Mouse (Mus musculus) gastrocnemius, adult 2 months (tissue): ENCODE results near the gene Dner. TPM values are rescaled to one million over a fixed set of nuclear protein-coding genes. Genes with fewer than 3 reads are reported as not detected.
"Not testable (repeated sequence)": the region's sequence is repeated elsewhere in the genome, so short reads cannot be mapped to it uniquely, and the experiment has no call there.

ENCODE experiments used
- DNase-seq: peaks from one replicate; pipeline ENCODE4 v3.0.0; 2022
- H3K27ac ChIP-seq: fragments of 200-600 bp; 2 replicates; pipeline ENCODE4 v1.8.1; 2022; ENCODE audit warnings: mild to moderate bottlenecking
- H3K4me3 ChIP-seq: fragments of 200-600 bp; 2 replicates; pipeline ENCODE4 v1.8.1; 2022; ENCODE audit warnings: mild to moderate bottlenecking, moderate library complexity
- CTCF ChIP-seq: fragments of 200-600 bp; IDR thresholded peaks from 2 replicates; pipeline ENCODE4 v1.8.1; 2022; ENCODE audit warnings: antibody characterized with exemption, mild to moderate bottlenecking, moderate library complexity
- intact Hi-C: fragments of 180-260 bp; cut with DNase I; formaldehyde crosslinking; loops from one replicate; pipeline ENCODE4 v1.15.1; 2025
- microRNA-seq: library from miRNA; unstranded; fragments of <30 nt; microRNA quantifications from one replicate; pipeline ENCODE4 v1.2.0, GENCODE M21; 2021
- total RNA-seq, 2 experiments: library from RNA; stranded (reverse); gene quantifications; 2 replicates each; pipeline ENCODE4 v1.2.3; 2021

Dner gene
- total RNA-seq, 2 experiments from 2014 or later: not detected

- H3K27ac ChIP-seq: no peak overlapping the region
- intact Hi-C loops: no loop called here
- no peak for TF ChIP-seq CTCF
- H3K4me3 ChIP-seq: no peak overlapping the region
- no peak for DNase-seq
Measured at GRCm38 (mm10) chr1:84357216-84357615, 338.8 kb downstream of the Dner start.

GRCm38 (mm10) chr1:84350262-84350661 lies 345.8 kb downstream of the Dner start:
- no peak for DNase-seq

GRCm38 (mm10) chr1:84347796-84348476 lies 348.1 kb downstream of the Dner start:
- intact Hi-C loops: no loop called here
- Histone ChIP-seq H3K4me3 (no peak overlapping the region), H3K27ac (no peak overlapping the region)
- no peak for TF ChIP-seq CTCF
- no peak for DNase-seq

More at GRCm38 (mm10) chr1:84350262-84350661, 345.8 kb downstream of the Dner start:
- H3K4me3 ChIP-seq: no peak overlapping the region
- no peak for TF ChIP-seq CTCF
- intact Hi-C loops: no loop called here
- no peak overlapping the region for H3K27ac ChIP-seq

GRCm38 (mm10) chr1:84332797-84333196 lies 363.2 kb downstream of the Dner start:
- intact Hi-C loops, H3K27ac ChIP-seq, H3K4me3 ChIP-seq, DNase-seq: not testable (repeated sequence)

DNA sequence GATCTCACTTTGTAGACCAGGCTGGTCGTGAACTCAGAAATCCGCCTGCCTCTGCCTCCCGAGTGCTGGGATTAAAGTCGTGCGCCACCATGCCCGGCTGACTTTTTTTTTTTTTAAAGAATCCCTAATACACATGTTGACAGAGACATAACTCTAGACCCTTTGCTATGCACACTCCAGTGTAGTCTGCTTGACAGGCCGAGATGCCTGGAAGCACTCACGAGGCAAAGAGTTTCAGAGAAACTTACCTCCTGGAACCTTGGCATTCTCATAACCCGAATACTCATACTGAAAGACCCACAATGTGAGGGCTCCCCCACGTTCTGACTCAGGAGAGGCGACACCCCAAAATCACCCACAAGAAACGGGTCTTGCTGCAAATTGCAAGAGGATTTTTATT lies 364.2 kb downstream of the Dner start:
- H3K4me3 ChIP-seq, DNase-seq, intact Hi-C loops, H3K27ac ChIP-seq: not testable (repeated sequence)

GRCm38 (mm10) chr1:84325309-84325708 lies 370.7 kb downstream of the Dner start:
- DNase-seq: peak; percentile 27
- no peak overlapping the region for H3K4me3 ChIP-seq
- H3K27ac ChIP-seq: no peak overlapping the region
- TF ChIP-seq CTCF: no peak
- intact Hi-C loops: no loop called here

GRCm38 (mm10) chr1:84321327-84321726 lies 374.7 kb downstream of the Dner start:
- Histone ChIP-seq H3K27ac (peak overlapping the region; percentile 54), H3K4me3 (no peak overlapping the region)
- intact Hi-C loops: no loop called here
- no peak for TF ChIP-seq CTCF
- DNase-seq: no peak

Small RNA genes within 50 kb of the gene (microRNA-seq; reads per million reads assigned to microRNA genes)
- not detected for gene Mir5126

Other genes starting within 250 kb of the Dner start
- gene Fbxo36, start 143.6 kb upstream of the Dner start, total RNA-seq: 1 to 10 TPM; 1.9 to 4.1 TPM
- gene Trip12, start 144.3 kb upstream of the Dner start, total RNA-seq: 100 to 1,000 TPM; 194 to 206 TPM
- under 1 TPM in 1 of 2 experiments, not detected in 1; 0.20 TPM for gene Slc16a14, start 238.9 kb upstream of the Dner start, total RNA-seq